Mouse (Mus musculus) forebrain, embryonic 15.5 days (tissue): ENCODE measurements around the gene Gm6268. TPM values are rescaled to one million over a fixed set of nuclear protein-coding genes. Genes with fewer than 3 reads are reported as not detected.

ENCODE experiments used
- ATAC-seq: fragments of 200-750 bp; cut with Nextera tagmentation; replicated peaks from 2 replicates; pipeline ENCODE4 v1.8.0; 2017; ENCODE audit warnings: mild to moderate bottlenecking, moderate TSS enrichment, moderate library complexity
- H3K27ac ChIP-seq: fragments of 300-500 bp; sonication (generic); replicated peaks from 2 replicates; pipeline ENCODE4 v1.5.1; 2015; ENCODE audit warnings: mild to moderate bottlenecking, inconsistent platforms
- H3K27me3 ChIP-seq: fragments of 300-500 bp; sonication (generic); 2 replicates; pipeline ENCODE4 v1.6.1; 2015; ENCODE audit warnings: inconsistent platforms
- H3K36me3 ChIP-seq: fragments of 300-500 bp; sonication (generic); 2 replicates; pipeline ENCODE4 v1.6.1; 2015; ENCODE audit warnings: mild to moderate bottlenecking, inconsistent platforms
- H3K4me1 ChIP-seq: fragments of 300-500 bp; sonication (generic); 2 replicates; pipeline ENCODE4 v1.6.1; 2015; ENCODE audit warnings: inconsistent platforms
- H3K4me2 ChIP-seq: fragments of 300-500 bp; sonication (generic); replicated peaks from 2 replicates; pipeline ENCODE4 v1.6.1; 2015; ENCODE audit warnings: mild to moderate bottlenecking, inconsistent platforms
- H3K4me3 ChIP-seq: fragments of 300-500 bp; sonication (generic); 2 replicates; pipeline ENCODE4 v1.5.1; 2015; ENCODE audit warnings: mild to moderate bottlenecking, inconsistent platforms
- H3K9ac ChIP-seq: fragments of 300-500 bp; sonication (generic); replicated peaks from 2 replicates; pipeline ENCODE4 v1.6.1; 2015; ENCODE audit warnings: mild to moderate bottlenecking, inconsistent platforms
- H3K9me3 ChIP-seq: fragments of 300-500 bp; sonication (generic); 2 replicates; pipeline ENCODE4 v1.6.1; 2016; ENCODE audit warnings: inconsistent platforms
- WGBS: fragments of 180-500 bp; shearing (Covaris S2); methylation state at CpG from one replicate; pipeline ENCODE4 v1.1.7; 2015; ENCODE audit warnings: mixed read lengths; 5-methylcytosine and 5-hydroxymethylcytosine counted together
- polyA plus RNA-seq: library from polyadenylated mRNA; unstranded; fragments of >200 nt; fragmentation: Nextera tagmentation; extraction: Ambion mirVana; gene quantifications from 2 replicates; pipeline ENCODE4 v1.2.1, GENCODE M21; 2015

Gm6268 gene
- polyA plus RNA-seq, result not detected in 2 replicates

DNA sequence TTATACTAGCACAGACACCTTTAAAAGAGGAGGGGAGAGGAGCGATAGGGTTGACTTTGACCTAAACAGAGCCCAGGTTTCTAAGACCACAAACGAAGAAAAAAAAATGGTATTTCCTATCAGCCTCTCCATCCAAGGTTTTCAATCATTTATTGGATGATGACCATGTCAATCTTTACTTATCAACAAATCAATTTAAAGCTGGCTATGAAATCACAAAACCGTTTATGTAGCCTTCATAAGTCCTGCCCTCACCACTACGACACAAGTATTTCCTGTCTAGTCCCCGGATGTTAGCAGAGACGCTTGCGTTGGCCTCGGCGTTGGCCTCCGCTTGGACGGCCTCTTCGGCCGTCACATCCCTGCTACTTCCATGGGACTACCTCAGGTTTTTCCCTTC lies at the start of gene Gm6268:
TSS of gene Gm6268 (plus strand) at position 301 of the 400 bp plus-strand sequence.
- Histone ChIP-seq H3K36me3 (no peaks in the 10 kb centered on the region), H3K27ac (no peak within 1 kb of the TSS), H3K9me3 (no peaks in the 10 kb centered on the region), H3K4me1 (no peaks in the 10 kb centered on the region), H3K27me3 (no peaks in the 10 kb centered on the region), H3K9ac (no peak within 1 kb of the TSS), H3K4me3 (no peak within 1 kb of the TSS), H3K4me2 (no peak within 1 kb of the TSS)
- WGBS, result 92% methylated on average over 13 of the region's 13 CpGs
- no peak for ATAC-seq

- no peak overlapping the region for H3K4me3 ChIP-seq
- H3K4me1 ChIP-seq, result no peaks in the 10 kb centered on the region
- H3K9me3 ChIP-seq, result no peaks in the 10 kb centered on the region
- H3K27ac ChIP-seq, result no peak overlapping the region
- WGBS, result 53% methylated on average over 3 of the region's 3 CpGs
- H3K4me2 ChIP-seq, result no peak overlapping the region
- H3K27me3 ChIP-seq, result no peaks in the 10 kb centered on the region
- no peaks in the 10 kb centered on the region for H3K36me3 ChIP-seq
- no peak overlapping the region for H3K9ac ChIP-seq
- ATAC-seq, result no peak
Measured at GRCm38 (mm10) chrX:36352446-36352845, 48.6 kb upstream of the Gm6268 start.

GRCm38 (mm10) chrX:36385340-36385739 lies 15.7 kb upstream of the Gm6268 start:
- Histone ChIP-seq H3K27ac (no peak overlapping the region), H3K27me3 (no peaks in the 10 kb centered on the region), H3K36me3 (no peaks in the 10 kb centered on the region), H3K4me3 (no peak overlapping the region), H3K4me1 (no peaks in the 10 kb centered on the region; the same call in 1 of the 2 replicates), H3K9me3 (no peaks in the 10 kb centered on the region), H3K4me2 (no peak overlapping the region), H3K9ac (no peak overlapping the region)
- no peak for ATAC-seq

DNA sequence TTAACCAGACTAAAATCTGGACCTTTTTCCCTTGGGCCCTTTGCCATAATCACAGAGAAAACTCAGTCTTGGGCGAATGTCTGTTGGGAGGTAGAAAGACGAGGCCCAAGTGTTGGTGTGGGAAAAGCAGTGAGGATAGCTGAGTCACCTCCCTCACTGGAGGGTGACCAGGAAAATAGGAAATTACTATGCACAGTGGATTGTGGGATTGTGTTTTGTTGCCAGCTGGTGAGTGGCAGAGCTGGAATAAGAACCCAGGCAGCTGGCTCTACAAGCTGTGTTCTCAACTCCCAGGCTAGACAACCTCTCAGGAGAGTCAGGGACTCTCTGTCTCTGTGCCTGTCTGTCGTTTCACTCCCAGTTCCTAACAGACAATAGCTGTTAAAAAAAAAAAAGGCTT lies 11.1 kb upstream of the Gm6268 start:
- ATAC-seq, result peak; percentile 71

DNA sequence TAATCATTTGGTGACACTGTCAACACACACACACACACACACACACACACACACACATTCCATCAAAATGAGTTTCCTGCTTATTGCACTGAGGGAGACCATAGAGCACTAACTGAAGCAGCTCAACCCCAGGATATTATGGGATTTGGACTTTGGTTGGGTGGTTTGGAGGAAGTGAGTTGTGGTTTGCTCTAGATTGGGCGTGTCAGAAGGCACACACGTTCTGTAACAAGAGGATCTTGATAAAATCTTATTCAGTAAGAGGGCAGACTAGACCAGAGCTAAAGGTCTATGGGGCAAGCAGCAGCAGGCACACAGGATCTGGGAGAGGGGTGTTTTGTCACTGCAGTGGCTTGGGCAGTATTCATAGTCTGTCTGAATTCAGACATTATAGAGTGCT lies 10.6 kb upstream of the Gm6268 start:
- no peak overlapping the region for H3K4me2 ChIP-seq
- no peak for ATAC-seq
- WGBS, result 68% methylated on average over 2 of the region's 2 CpGs
- no peaks in the 10 kb centered on the region for H3K27me3 ChIP-seq
- no peak overlapping the region for H3K4me3 ChIP-seq
- no peaks in the 10 kb centered on the region for H3K36me3 ChIP-seq
- H3K27ac ChIP-seq, result no peak overlapping the region
- H3K9me3 ChIP-seq, result no peaks in the 10 kb centered on the region
- no peaks in the 10 kb centered on the region; the same call in 1 of the 2 replicates for H3K4me1 ChIP-seq
- no peak overlapping the region for H3K9ac ChIP-seq

More for the DNA sequence above, 11.1 kb upstream of the Gm6268 start:
- H3K27me3 ChIP-seq, result no peaks in the 10 kb centered on the region
- 48% methylated on average over 3 of the region's 3 CpGs for WGBS
- H3K4me3 ChIP-seq, result no peak overlapping the region
- H3K36me3 ChIP-seq, result no peaks in the 10 kb centered on the region
- no peak overlapping the region for H3K27ac ChIP-seq
- no peak overlapping the region for H3K4me2 ChIP-seq
- no peak overlapping the region for H3K9ac ChIP-seq
- no peaks in the 10 kb centered on the region; the same call in 1 of the 2 replicates for H3K4me1 ChIP-seq
- H3K9me3 ChIP-seq, result no peaks in the 10 kb centered on the region

- Histone ChIP-seq H3K27me3 (no peaks in the 10 kb centered on the region), H3K36me3 (no peaks in the 10 kb centered on the region), H3K4me1 (no peaks in the 10 kb centered on the region; the same call in 1 of the 2 replicates), H3K9ac (no peak overlapping the region), H3K9me3 (no peaks in the 10 kb centered on the region), H3K4me3 (no peak overlapping the region), H3K27ac (no peak overlapping the region), H3K4me2 (no peak overlapping the region)
- ATAC-seq, result 0 out of 2 replicates have a peak, but pooled peaks have one; percentile 55
- 52% methylated on average over 6 of the region's 6 CpGs for whole genome bisulfite sequencing
Measured at GRCm38 (mm10) chrX:36392672-36393071, 8.4 kb upstream of the Gm6268 start.

DNA sequence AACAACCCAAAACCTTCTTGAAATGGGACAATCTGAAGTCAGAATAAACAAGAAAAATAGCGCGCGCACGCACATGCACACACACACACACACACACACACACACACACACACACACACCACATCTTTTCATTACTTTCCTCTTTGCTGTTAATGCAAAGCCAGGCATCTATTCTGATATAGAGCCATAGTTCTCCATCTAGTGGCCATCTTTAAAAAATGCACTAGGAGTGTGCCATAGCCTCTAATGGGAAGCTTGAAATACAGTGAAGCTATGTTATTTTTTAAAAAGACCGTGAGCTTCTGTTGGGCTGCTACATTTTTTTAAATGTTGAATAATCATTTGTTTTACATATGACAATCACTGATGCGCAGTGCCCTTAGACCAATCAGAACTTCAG lies 7.8 kb upstream of the Gm6268 start:
- Histone ChIP-seq H3K4me2 (no peak overlapping the region), H3K9ac (no peak overlapping the region), H3K9me3 (no peaks in the 10 kb centered on the region), H3K36me3 (no peaks in the 10 kb centered on the region), H3K27ac (no peak overlapping the region), H3K4me3 (no peak overlapping the region), H3K27me3 (no peaks in the 10 kb centered on the region), H3K4me1 (no peaks in the 10 kb centered on the region; the same call in 1 of the 2 replicates)
- WGBS, result 43% methylated on average over 6 of the region's 6 CpGs
- peak; percentile 74; the same call in 1 of the 2 replicates for ATAC-seq

GRCm38 (mm10) chrX:36402316-36402715 lies 1.2 kb downstream of the Gm6268 start:
- Histone ChIP-seq H3K27me3 (no peaks in the 10 kb centered on the region), H3K4me1 (no peaks in the 10 kb centered on the region), H3K9ac (no peak overlapping the region), H3K9me3 (no peaks in the 10 kb centered on the region), H3K27ac (no peak overlapping the region), H3K4me2 (no peak overlapping the region), H3K4me3 (no peak overlapping the region), H3K36me3 (no peaks in the 10 kb centered on the region)
- 60% methylated on average over 6 of the region's 6 CpGs for WGBS
- ATAC-seq, result no peak

DNA sequence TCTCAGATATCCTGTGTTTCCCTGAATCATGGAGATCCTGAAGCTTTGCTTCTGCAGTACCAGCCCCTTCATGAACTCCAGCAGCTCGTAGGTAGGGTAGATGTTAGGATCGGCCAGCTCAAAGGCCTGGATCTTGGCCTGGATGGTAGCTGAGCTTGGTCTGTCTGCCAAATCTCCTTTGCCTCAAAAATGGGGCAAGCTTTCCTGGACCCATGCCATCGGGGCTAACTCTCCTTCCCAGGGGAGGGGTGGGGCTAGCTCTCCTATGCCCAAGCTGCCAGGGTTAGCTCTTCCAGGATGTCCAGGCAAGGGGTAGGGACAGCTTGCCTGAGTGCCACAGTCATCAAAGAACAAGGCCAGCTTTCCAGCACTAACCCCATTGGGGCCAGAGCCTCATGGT lies 18.1 kb downstream of the Gm6268 start:
- no peaks in the 10 kb centered on the region for H3K36me3 ChIP-seq
- no peak overlapping the region for H3K4me2 ChIP-seq
- H3K4me1 ChIP-seq, result no peaks in the 10 kb centered on the region
- no peak overlapping the region for H3K9ac ChIP-seq
- H3K4me3 ChIP-seq, result no peak overlapping the region
- WGBS, result 74% methylated on average over 3 of the region's 3 CpGs
- no peak for ATAC-seq
- H3K9me3 ChIP-seq, result no peaks in the 10 kb centered on the region
- H3K27me3 ChIP-seq, result no peaks in the 10 kb centered on the region
- no peak overlapping the region for H3K27ac ChIP-seq

- Histone ChIP-seq H3K4me3 (no peak overlapping the region), H3K4me1 (no peaks in the 10 kb centered on the region), H3K9ac (no peak overlapping the region), H3K36me3 (no peaks in the 10 kb centered on the region), H3K4me2 (no peak overlapping the region), H3K27ac (no peak overlapping the region), H3K27me3 (no peaks in the 10 kb centered on the region), H3K9me3 (no peaks in the 10 kb centered on the region)
- WGBS, result 41% methylated on average over 6 of the region's 6 CpGs
- no peak for ATAC-seq
Measured at GRCm38 (mm10) chrX:36434993-36435392, 33.9 kb downstream of the Gm6268 start.

GRCm38 (mm10) chrX:36437932-36438331 lies 36.9 kb downstream of the Gm6268 start:
- H3K36me3 ChIP-seq, result no peaks in the 10 kb centered on the region
- H3K27me3 ChIP-seq, result no peaks in the 10 kb centered on the region
- no peaks in the 10 kb centered on the region for H3K9me3 ChIP-seq
- H3K9ac ChIP-seq, result no peak overlapping the region
- no peak overlapping the region for H3K4me3 ChIP-seq
- no peak for ATAC-seq
- H3K27ac ChIP-seq, result no peak overlapping the region
- no peaks in the 10 kb centered on the region for H3K4me1 ChIP-seq
- WGBS, result 97% methylated on average over 1 of the region's 1 CpGs
- H3K4me2 ChIP-seq, result no peak overlapping the region
